Mouse (Mus musculus): Measurements from ENCODE around the gene Rnf41.

DNA sequence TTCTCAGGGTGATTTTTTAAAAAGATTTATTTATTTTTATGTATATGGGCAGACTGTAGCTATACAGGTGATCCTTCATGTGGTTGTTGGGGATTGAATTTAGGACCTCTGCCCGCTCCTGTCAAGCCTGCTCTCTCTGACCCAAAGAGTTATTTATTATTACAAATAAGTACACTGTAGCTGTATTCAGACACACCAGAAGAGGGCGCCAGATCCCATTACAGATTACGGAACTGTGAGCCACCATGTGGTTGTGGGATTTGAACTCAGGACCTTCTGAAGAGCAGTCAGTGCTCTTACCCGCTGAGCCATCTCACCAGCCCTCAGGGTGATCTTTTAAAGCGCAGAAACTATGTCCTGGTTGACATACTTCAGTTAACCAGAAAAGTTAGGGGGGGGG lies 39.3 kb upstream of the Rnf41 start:
- TF ChIP-seq CTCF (IDR thresholded peaks at IDR 0.05; ENCODE audit: low read depth, low read length) (no peak), EP300 (IDR thresholded peaks at IDR 0.05; ENCODE audit: insufficient read depth, low read depth, low read length) (no peak), POLR2A (IDR thresholded peaks at IDR 0.05; ENCODE audit: insufficient read depth, low read length) (no peak)

All from ES-Bruce4 (cell line).